Mouse (Mus musculus): ENCODE data around the gene Prpsap1.

DNA sequence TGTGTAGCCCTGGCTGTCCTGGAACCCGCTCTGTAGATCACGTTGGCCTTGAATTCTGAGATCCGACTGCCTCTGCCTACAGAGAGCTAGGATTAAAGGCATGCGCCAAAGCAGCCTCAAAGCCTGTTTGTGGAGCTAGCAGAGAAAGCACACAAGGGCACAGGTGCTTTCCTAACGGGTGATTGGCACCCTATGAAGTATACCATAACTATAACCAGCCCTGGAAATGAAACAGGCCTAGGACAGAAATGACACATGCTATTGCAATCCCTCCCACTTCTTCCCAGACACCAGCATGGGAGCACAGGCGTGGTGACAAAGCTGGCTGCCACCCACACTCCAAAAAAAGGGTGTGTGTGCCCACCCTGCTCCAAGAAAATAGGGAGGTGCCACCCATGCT lies 19.0 kb upstream of the Prpsap1 start:
- TF ChIP-seq POLR2A (IDR thresholded peaks at IDR 0.05; ENCODE audit: borderline replicate concordance, insufficient read depth, low read length) (no peak), CTCF (IDR thresholded peaks at IDR 0.05; ENCODE audit: borderline replicate concordance, insufficient read depth, low read depth, low read length) (no peak)
